27 mouse cellular contexts compared by ENCODE assay signal in genomic region chr9:44890122-44890521, GRCm38 (mm10).
"Had no signal": no experiment of that assay in that cellular context is flagged by ENCODE, and none has a peak within 500 bp of the region (broad histone marks: within the 10 kb centered on the region; RNA-seq: fewer than 3 reads in every experiment).

No protein-coding gene starts in this region.

- H3K9ac ChIP-seq: embryonic facial prominence, embryonic 12.5 days; embryonic facial prominence, embryonic 13.5 days; embryonic facial prominence, embryonic 15.5 days; forebrain, embryonic 12.5 days; forebrain, embryonic 13.5 days; forebrain, embryonic 15.5 days; forebrain, postnatal 0 days had no signal

- ATAC-seq: forebrain, embryonic 13.5 days; forebrain, embryonic 14.5 days; forebrain, embryonic 15.5 days; forebrain, embryonic 16.5 days; forebrain, postnatal 0 days had no signal

- DNase-seq: cerebellum, adult 8-10 months; cerebellum, adult 9-10 months; cerebellum, adult 9-11 months; cerebellum, postnatal 10 days; cerebellum, postnatal 14 days; cerebellum, postnatal 25 days; cerebellum, postnatal 36 days; embryo, embryonic 11 days; forebrain, postnatal 0 days; gastrocnemius, adult 2 months; gastrocnemius, postnatal 10 days; gastrocnemius, postnatal 25 days; gastrocnemius, postnatal 36 days; heart, adult 11 months; heart, adult 18-20 months; heart, adult 2 months had no signal

- H3K4me1 ChIP-seq: embryonic facial prominence, embryonic 10.5 days; embryonic facial prominence, embryonic 12.5 days; embryonic facial prominence, embryonic 13.5 days; embryonic facial prominence, embryonic 15.5 days; forebrain, embryonic 10.5 days; forebrain, embryonic 12.5 days; forebrain, embryonic 13.5 days; forebrain, embryonic 15.5 days had no signal

- H3K9me3 ChIP-seq: embryonic facial prominence, embryonic 10.5 days; embryonic facial prominence, embryonic 12.5 days; embryonic facial prominence, embryonic 13.5 days; embryonic facial prominence, embryonic 15.5 days; forebrain, embryonic 10.5 days; forebrain, embryonic 12.5 days; forebrain, embryonic 13.5 days; forebrain, embryonic 15.5 days had no signal

- H3K36me3 ChIP-seq: embryonic facial prominence, embryonic 10.5 days; embryonic facial prominence, embryonic 12.5 days; embryonic facial prominence, embryonic 13.5 days; embryonic facial prominence, embryonic 15.5 days; forebrain, embryonic 10.5 days; forebrain, embryonic 12.5 days; forebrain, embryonic 15.5 days had no signal

- H3K27ac ChIP-seq: embryonic facial prominence, embryonic 10.5 days; embryonic facial prominence, embryonic 12.5 days; embryonic facial prominence, embryonic 13.5 days; embryonic facial prominence, embryonic 15.5 days; forebrain, embryonic 10.5 days; forebrain, embryonic 12.5 days; forebrain, embryonic 13.5 days; forebrain, embryonic 15.5 days; gastrocnemius, adult 2 months; heart, adult 2 months had no signal

- H3K4me3 ChIP-seq: embryonic facial prominence, embryonic 10.5 days; embryonic facial prominence, embryonic 12.5 days; embryonic facial prominence, embryonic 13.5 days; embryonic facial prominence, embryonic 15.5 days; erythroblast, embryonic 14.5 days; forebrain, embryonic 10.5 days; forebrain, embryonic 12.5 days; forebrain, embryonic 13.5 days; forebrain, embryonic 15.5 days; gastrocnemius, adult 2 months; heart, adult 2 months had no signal

- H3K27me3 ChIP-seq: embryonic facial prominence, embryonic 12.5 days; embryonic facial prominence, embryonic 13.5 days; forebrain, embryonic 15.5 days had no signal
